Mouse (Mus musculus): ENCODE results near the gene Slc35d2. TPM values are rescaled to one million over a fixed set of nuclear protein-coding genes. Genes with fewer than 3 reads are reported as not detected.
"Not testable (repeated sequence)": the region's sequence is repeated elsewhere in the genome, so short reads cannot be mapped to it uniquely, and the experiment has no call there.

Gene Slc35d2
- total RNA-seq, 2 experiments from 2014 or later = 4.3 to 7.7 TPM

GRCm38 (mm10) chr13:64053959-64054358 lies 75.2 kb downstream of the Slc35d2 start:
- no peak for DNase-seq (ENCODE audit: low spot score in 2 of 2)

GRCm38 (mm10) chr13:64052281-64052680 lies 76.9 kb downstream of the Slc35d2 start:
- DNase-seq (ENCODE audit: low spot score in 2 of 2) = not testable (repeated sequence)

- DNase-seq (ENCODE audit: low spot score in 2 of 2) = peak in 1 of 2 experiments; percentile 17
Measured at GRCm38 (mm10) chr13:64050895-64051294, 78.3 kb downstream of the Slc35d2 start.

- no peak for DNase-seq (ENCODE audit: low spot score in 2 of 2)
Measured at GRCm38 (mm10) chr13:64049535-64049934, 79.6 kb downstream of the Slc35d2 start.

- DNase-seq (ENCODE audit: low spot score in 2 of 2) = no peak
Measured at GRCm38 (mm10) chr13:64048467-64048866, 80.7 kb downstream of the Slc35d2 start.

Other genes with a start within 250 kb of the Slc35d2 start
- 1 to 10 TPM in 1 of 2 experiments, under 1 TPM in 1; 0.74 to 2.2 TPM for gene Hsd17b3, start 40.1 kb downstream of the Slc35d2 start, total RNA-seq (2021)
- gene Zfp367, start 23.8 kb upstream of the Slc35d2 start, total RNA-seq (2021) = 10 to 100 TPM; 20.9 to 23.5 TPM
- gene Habp4, start 32.5 kb upstream of the Slc35d2 start, total RNA-seq (2021) = 10 to 100 TPM; 28.5 to 30.2 TPM
- gene Cdc14b, start 145.9 kb upstream of the Slc35d2 start, total RNA-seq (2021) = 10 to 100 TPM; 11.3 to 12.6 TPM
- gene Aaed1, start 183.3 kb upstream of the Slc35d2 start, total RNA-seq (2021) = 10 to 100 TPM; 40.6 to 45.6 TPM
- 100 to 1,000 TPM; 216 to 657 TPM for gene Ctsl, start 241.5 kb upstream of the Slc35d2 start, total RNA-seq (2021)